In genomic region chr4:129048501-129049305, GRCm38 (mm10) we compare ENCODE assay signal across 8 mouse cellular contexts. TPM values are rescaled to one million over a fixed set of nuclear protein-coding genes. Genes with fewer than 3 reads are reported as not detected.
DNase-seq lines count a peak whose midpoint lies in the region; ATAC-seq and TF ChIP-seq lines count a peak whose summit lies in the region.

No protein-coding gene starts in this region.

- ATAC-seq in liver, embryonic 13.5 days (ENCODE audit: low read depth) = 0 out of 2 replicates have a peak, but pooled peaks have one; percentile 13

- no peaks in the 10 kb centered on the region for H3K36me3 ChIP-seq in C2C12 (ENCODE audit: control insufficient read depth, insufficient read depth)
- no peaks in the 10 kb centered on the region for H3K36me3 ChIP-seq in embryonic facial prominence, embryonic 10.5 days (replicated peaks)
- H3K36me3 ChIP-seq in heart, embryonic 10.5 days = no peaks in the 10 kb centered on the region
- no peaks in the 10 kb centered on the region for H3K36me3 ChIP-seq in liver, embryonic 13.5 days

- H3K27ac ChIP-seq in embryonic facial prominence, embryonic 10.5 days (replicated peaks) = peak overlapping the region; percentile 87
- peak overlapping the region; percentile 87 for H3K27ac ChIP-seq in heart, embryonic 10.5 days
- 0 out of 2 replicates have a peak overlapping the region, but pooled peaks have one; percentile 6 for H3K27ac ChIP-seq in liver, embryonic 13.5 days

- no peaks in the 10 kb centered on the region for H3K27me3 ChIP-seq in C2C12 (ENCODE audit: control insufficient read depth, insufficient read depth, insufficient read length)
- peaks cover 88% of the 10 kb centered on the region for H3K27me3 ChIP-seq in embryonic facial prominence, embryonic 10.5 days (replicated peaks; ENCODE audit: low read depth, poor library complexity, severe bottlenecking)
- H3K27me3 ChIP-seq in heart, embryonic 10.5 days (ENCODE audit: insufficient read depth, poor library complexity, severe bottlenecking) = peaks cover 51% of the 10 kb centered on the region
- peaks cover 75% of the 10 kb centered on the region for H3K27me3 ChIP-seq in liver, embryonic 13.5 days

- under 1% methylated on average over 52 of the region's 52 CpGs for WGBS in embryonic facial prominence, embryonic 10.5 days
- under 1% methylated on average over 51 of the region's 52 CpGs for WGBS in heart, embryonic 10.5 days
- 1% methylated on average over 50 of the region's 52 CpGs for WGBS in liver, embryonic 13.5 days (ENCODE audit: insufficient replicate concordance)

- H3K79me3 ChIP-seq in C2C12 (ENCODE audit: low read depth) = no peaks in the 10 kb centered on the region

- peak; percentile 83 for DNase-seq in adrenal gland, adult 2 months
- DNase-seq in embryonic facial prominence, embryonic 10.5 days (ENCODE audit: low spot score) = peak; percentile 89
- DNase-seq in heart, embryonic 10.5 days (ENCODE audit: low spot score) = peak; percentile 92
- peak; percentile 65 for DNase-seq in kidney, postnatal 14 days
- DNase-seq in liver, embryonic 13.5 days = no peak
- peak; percentile 43 for DNase-seq in naive thymus-derived CD4-positive, alpha-beta T cell, adult 2 months (ENCODE audit: low read depth)
- peak; percentile 86 for DNase-seq in testis, postnatal 14 days (ENCODE audit: low spot score)

- no peak overlapping the region for H3K4me3 ChIP-seq in C2C12 (ENCODE audit: insufficient read depth, poor library complexity, severe bottlenecking)
- peak overlapping the region; percentile 78 for H3K4me3 ChIP-seq in embryonic facial prominence, embryonic 10.5 days
- H3K4me3 ChIP-seq in heart, embryonic 10.5 days = peak overlapping the region; percentile 74
- peak overlapping the region; percentile 62 for H3K4me3 ChIP-seq in liver, embryonic 13.5 days (replicated peaks)

- peaks cover 38% of the 10 kb centered on the region for H3K4me1 ChIP-seq in embryonic facial prominence, embryonic 10.5 days
- peaks cover 29% of the 10 kb centered on the region for H3K4me1 ChIP-seq in heart, embryonic 10.5 days
- H3K4me1 ChIP-seq in liver, embryonic 13.5 days (replicated peaks) = peaks cover 69% of the 10 kb centered on the region

- no peak for TF ChIP-seq CTCF in C2C12 (IDR thresholded peaks at IDR 0.05; ENCODE audit: control insufficient read depth, insufficient read depth, insufficient read length)

- H3K4me2 ChIP-seq in liver, embryonic 13.5 days = peak overlapping the region; percentile 99

- H3K9me3 ChIP-seq in embryonic facial prominence, embryonic 10.5 days = no peaks in the 10 kb centered on the region
- no peaks in the 10 kb centered on the region for H3K9me3 ChIP-seq in heart, embryonic 10.5 days
- H3K9me3 ChIP-seq in liver, embryonic 13.5 days (replicated peaks) = no peaks in the 10 kb centered on the region

- H3K79me2 ChIP-seq in C2C12 (ENCODE audit: control insufficient read depth, insufficient read depth) = no peaks in the 10 kb centered on the region

- H3ac ChIP-seq in C2C12 (ENCODE audit: control insufficient read depth, insufficient read length, low read depth) = peak overlapping the region; percentile 36

- H3K9ac ChIP-seq in liver, embryonic 13.5 days = peak overlapping the region; percentile 64

TF ChIP-seq in C2C12, 6 proteins besides CTCF, POLR2A, EP300 and RAD21:
- TF ChIP-seq MYOD1 (IDR thresholded peaks at IDR 0.05; ENCODE audit: control insufficient read depth, insufficient read length, low read depth) (no peak), USF1 (IDR thresholded peaks at IDR 0.05; ENCODE audit: low read depth) (peak; percentile 71)

RNA-seq across cellular contexts. Expression of gene Rnf19b, which starts 9.4 kb away (rescaled TPM):
- polyA plus RNA-seq in C2C12 (2012; fragmentation: generic; extraction: Trizol) = 53.5 TPM
- total RNA-seq in adrenal gland, adult 2 months (2021) = 10 to 100 TPM; 33.4 to 39.6 TPM
- polyA plus RNA-seq in adrenal gland, adult 2 months (2012; rRNA removed) = 69.1 and 74.7 TPM in 2 replicates
- 7.9 and 8.4 TPM in 2 replicates for polyA plus RNA-seq in embryonic facial prominence, embryonic 10.5 days (2016; fragmentation: Nextera tagmentation; extraction: Ambion mirVana)
- 5.3 and 6.8 TPM in 2 replicates for polyA plus RNA-seq in heart, embryonic 10.5 days (2016; fragmentation: Nextera tagmentation; extraction: Ambion mirVana)
- 4.8 and 5.9 TPM in 2 replicates for polyA plus RNA-seq in liver, embryonic 13.5 days (2015; fragmentation: Nextera tagmentation; extraction: Ambion mirVana)

RNA-seq across cellular contexts. Expression of gene Tmem54, which starts 56.6 kb away (rescaled TPM):
- polyA plus RNA-seq in C2C12 (2012; fragmentation: generic; extraction: Trizol) = 0.18 TPM
- total RNA-seq in adrenal gland, adult 2 months (2021) = not detected
- polyA plus RNA-seq in adrenal gland, adult 2 months (2012; rRNA removed) = not detected in 2 replicates
- polyA plus RNA-seq in embryonic facial prominence, embryonic 10.5 days (2016; fragmentation: Nextera tagmentation; extraction: Ambion mirVana) = 10.6 and 11.8 TPM in 2 replicates
- polyA plus RNA-seq in heart, embryonic 10.5 days (2016; fragmentation: Nextera tagmentation; extraction: Ambion mirVana) = 1.1 and 5.6 TPM in 2 replicates
- 1.9 and 2.1 TPM in 2 replicates for polyA plus RNA-seq in liver, embryonic 13.5 days (2015; fragmentation: Nextera tagmentation; extraction: Ambion mirVana)

RNA-seq across cellular contexts. Expression of gene Ak2, which starts 56.9 kb away (rescaled TPM):
- 176 TPM for polyA plus RNA-seq in C2C12 (2012; fragmentation: generic; extraction: Trizol)
- 100 to 1,000 TPM; 111 to 154 TPM for total RNA-seq in adrenal gland, adult 2 months (2021)
- polyA plus RNA-seq in adrenal gland, adult 2 months (2012; rRNA removed) = 42.0 and 51.8 TPM in 2 replicates
- 219 and 224 TPM in 2 replicates for polyA plus RNA-seq in embryonic facial prominence, embryonic 10.5 days (2016; fragmentation: Nextera tagmentation; extraction: Ambion mirVana)
- 189 and 215 TPM in 2 replicates for polyA plus RNA-seq in heart, embryonic 10.5 days (2016; fragmentation: Nextera tagmentation; extraction: Ambion mirVana)
- 182 and 189 TPM in 2 replicates for polyA plus RNA-seq in liver, embryonic 13.5 days (2015; fragmentation: Nextera tagmentation; extraction: Ambion mirVana)

Comparison
In these comparisons a context has a peak if more than half of its experiments do, and no peak if none do; other contexts are left out.
1. H3K27ac ChIP-seq: peak in every context shown above with its lines; median percentile 87 in embryonic facial prominence, embryonic 10.5 days; 87 in heart, embryonic 10.5 days; 6 in liver, embryonic 13.5 days.